Mouse (Mus musculus) urinary bladder, postnatal 25 days (tissue): ENCODE measurements around the gene Ugt2a3.
"Not testable (repeated sequence)": the region's sequence is repeated elsewhere in the genome, so short reads cannot be mapped to it uniquely, and the experiment has no call there.

Source experiments
- DNase-seq: peaks from one replicate; pipeline ENCODE4 v3.0.0; 2022; ENCODE audit warnings: low spot score

Ugt2a3 gene

GRCm38 (mm10) chr5:87336961-87337697 lies at the start of gene Ugt2a3:
TSS of gene Ugt2a3 (minus strand) at chr5:87337195.
- DNase-seq, result no peak

- DNase-seq, result no peak
These were observed 43.2 kb upstream of the Ugt2a3 start for GRCm38 (mm10) chr5:87380234-87380633.

- no peak for DNase-seq
These were observed 42.8 kb upstream of the Ugt2a3 start for GRCm38 (mm10) chr5:87379825-87380224.

- no peak for DNase-seq
These were observed 38.9 kb upstream of the Ugt2a3 start for GRCm38 (mm10) chr5:87375874-87376383.

- DNase-seq, result no peak
These were observed 36.5 kb upstream of the Ugt2a3 start for GRCm38 (mm10) chr5:87373502-87373863.

- DNase-seq, result not testable (repeated sequence)
These were observed 36.0 kb upstream of the Ugt2a3 start for GRCm38 (mm10) chr5:87372788-87373501.

- DNase-seq, result no peak
These were observed 13.4 kb upstream of the Ugt2a3 start for GRCm38 (mm10) chr5:87350350-87350749.

- DNase-seq, result not testable (repeated sequence)
These were observed 12.2 kb upstream of the Ugt2a3 start for GRCm38 (mm10) chr5:87349150-87349549.

GRCm38 (mm10) chr5:87347479-87348078 lies 10.6 kb upstream of the Ugt2a3 start:
- not testable (repeated sequence) for DNase-seq

GRCm38 (mm10) chr5:87340461-87340860 lies 3.5 kb upstream of the Ugt2a3 start:
- DNase-seq, result no peak

GRCm38 (mm10) chr5:87335199-87335598 lies 1.8 kb downstream of the Ugt2a3 start:
- no peak for DNase-seq

GRCm38 (mm10) chr5:87333584-87333983 lies 3.4 kb downstream of the Ugt2a3 start:
- no peak for DNase-seq

GRCm38 (mm10) chr5:87311392-87311791 lies 25.6 kb downstream of the Ugt2a3 start:
- DNase-seq, result no peak

- DNase-seq, result not testable (repeated sequence)
These were observed 50.8 kb downstream of the Ugt2a3 start for GRCm38 (mm10) chr5:87286180-87286579.

- DNase-seq, result not testable (repeated sequence)
These were observed 61.0 kb downstream of the Ugt2a3 start for GRCm38 (mm10) chr5:87275986-87276385.

GRCm38 (mm10) chr5:87275581-87275980 lies 61.4 kb downstream of the Ugt2a3 start:
- no peak for DNase-seq
